Mouse (Mus musculus) testis, postnatal 14 days (tissue): ENCODE data around the gene Dand5.
A peak's percentile ranks its signal among the peaks of the same experiment; 100 is the strongest.
"Not testable (repeated sequence)": the region's sequence is repeated elsewhere in the genome, so short reads cannot be mapped to it uniquely, and the experiment has no call there.

Source experiments
- DNase-seq: peaks from one replicate; pipeline ENCODE4 v3.0.0; 2021; ENCODE audit warnings: low spot score

Gene Dand5

GRCm38 (mm10) chr8:84834866-84835855, 12.5 kb upstream of the Dand5 start:
- DNase-seq = no peak

- no peak for DNase-seq
These were observed 11.6 kb upstream of the Dand5 start for GRCm38 (mm10) chr8:84834002-84834865.

- DNase-seq = no peak
These were observed 10.4 kb upstream of the Dand5 start for GRCm38 (mm10) chr8:84832759-84833742.

GRCm38 (mm10) chr8:84832034-84832717, 9.6 kb upstream of the Dand5 start:
- peak; percentile 88 for DNase-seq

GRCm38 (mm10) chr8:84831490-84831889, 8.9 kb upstream of the Dand5 start, which contains the start of gene Gadd45gip1:
Gene Gadd45gip1 (plus strand): TSS chr8:84831522.
- DNase-seq = no peak

- DNase-seq = not testable (repeated sequence)
These were observed 3.9 kb upstream of the Dand5 start for GRCm38 (mm10) chr8:84826518-84826917.

GRCm38 (mm10) chr8:84825636-84826035, 3.0 kb upstream of the Dand5 start:
- no peak for DNase-seq

- DNase-seq = no peak
These were observed 1.0 kb upstream of the Dand5 start for GRCm38 (mm10) chr8:84823653-84824052.

- DNase-seq = no peak
These were observed 6.5 kb downstream of the Dand5 start for GRCm38 (mm10) chr8:84816117-84816516.

- peak; percentile 87 for DNase-seq
These were observed 7.1 kb downstream of the Dand5 start for GRCm38 (mm10) chr8:84815547-84815946.

- no peak for DNase-seq
These were observed 7.8 kb downstream of the Dand5 start for GRCm38 (mm10) chr8:84814555-84815441.

- no peak for DNase-seq
These were observed 8.4 kb downstream of the Dand5 start for GRCm38 (mm10) chr8:84814240-84814554.

GRCm38 (mm10) chr8:84813830-84814229, 8.8 kb downstream of the Dand5 start:
- no peak for DNase-seq

- DNase-seq = peak; percentile 73
These were observed 9.6 kb downstream of the Dand5 start for GRCm38 (mm10) chr8:84813059-84813458.

- no peak for DNase-seq
These were observed 11.3 kb downstream of the Dand5 start for GRCm38 (mm10) chr8:84811303-84811702.

GRCm38 (mm10) chr8:84810896-84811295, 11.7 kb downstream of the Dand5 start:
- DNase-seq = peak; percentile 86

- no peak for DNase-seq
These were observed 12.7 kb downstream of the Dand5 start for GRCm38 (mm10) chr8:84809941-84810280.

GRCm38 (mm10) chr8:84809109-84809940, 13.3 kb downstream of the Dand5 start:
- DNase-seq = no peak

- DNase-seq = no peak
These were observed 16.6 kb downstream of the Dand5 start for GRCm38 (mm10) chr8:84806031-84806430.
